Comparison of ENCODE assay signal across 23 mouse cellular contexts in genomic region chr8:95424682-95425081, GRCm38 (mm10). TPM values are rescaled to one million over a fixed set of nuclear protein-coding genes. Genes with fewer than 3 reads are reported as not detected.
DNase-seq lines count a peak whose midpoint lies in the region; ATAC-seq lines count a peak whose summit lies in the region.
"Had no signal": no experiment of that assay in that cellular context is flagged by ENCODE, and none has a peak within 500 bp of the region (broad histone marks: within the 10 kb centered on the region; RNA-seq: fewer than 3 reads in every experiment).

No protein-coding gene starts in this region.

- H3K9ac ChIP-seq in heart, embryonic 15.5 days = no peak overlapping the region
- no peak overlapping the region for H3K9ac ChIP-seq in liver, embryonic 16.5 days (ENCODE audit: low read depth, low read length)
- H3K9ac ChIP-seq: forebrain, postnatal 0 days had no signal

- H3K36me3 ChIP-seq in heart, embryonic 15.5 days = peaks cover 38% of the 10 kb centered on the region
- peaks cover 10% of the 10 kb centered on the region for H3K36me3 ChIP-seq in liver, embryonic 16.5 days (ENCODE audit: control insufficient read depth, insufficient read depth)
- H3K36me3 ChIP-seq in midbrain, embryonic 10.5 days = peaks cover 49% of the 10 kb centered on the region

- DNase-seq in heart, postnatal 25 days (ENCODE audit: low spot score) = no peak
- peak; percentile 20 for DNase-seq in lung, postnatal 25 days (ENCODE audit: low spot score)
- no peak for DNase-seq in lung, postnatal 14 days
- no peak for DNase-seq in thymus, postnatal 25 days
- DNase-seq in midbrain, embryonic 10.5 days (ENCODE audit: low spot score) = no peak
- no peak for DNase-seq in thymus, postnatal 4 days
- DNase-seq: adrenal gland, postnatal 36 days; B cell, adult 2 months; cerebellum, adult 11-12 months; cerebellum, postnatal 25 days; forebrain, postnatal 0 days; kidney, adult 2 months; kidney, postnatal 10 days; left cerebral cortex, postnatal 4 days; right cerebral cortex, postnatal 25 days had no signal

- intact Hi-C loops in heart, postnatal 25 days (cut with DNase I) = no loop called here

- H3K9me3 ChIP-seq in heart, embryonic 15.5 days (replicated peaks) = no peaks in the 10 kb centered on the region
- H3K9me3 ChIP-seq in liver, embryonic 16.5 days (replicated peaks; ENCODE audit: control insufficient read depth, low read length) = no peaks in the 10 kb centered on the region
- H3K9me3 ChIP-seq in midbrain, embryonic 10.5 days (replicated peaks) = no peaks in the 10 kb centered on the region
- H3K9me3 ChIP-seq: forebrain, embryonic 10.5 days; hindbrain, embryonic 10.5 days had no signal

- H3K4me1 ChIP-seq in heart, embryonic 15.5 days (replicated peaks) = peaks cover 54% of the 10 kb centered on the region
- peaks cover 23% of the 10 kb centered on the region for H3K4me1 ChIP-seq in liver, embryonic 16.5 days (ENCODE audit: control insufficient read depth, low read depth, low read length)
- peaks cover 31% of the 10 kb centered on the region for H3K4me1 ChIP-seq in midbrain, embryonic 10.5 days

- no peak overlapping the region for H3K4me3 ChIP-seq in heart, embryonic 15.5 days
- H3K4me3 ChIP-seq in liver, embryonic 16.5 days (ENCODE audit: low read depth, low read length) = no peak overlapping the region
- no peak overlapping the region for H3K4me3 ChIP-seq in midbrain, embryonic 10.5 days
- H3K4me3 ChIP-seq: forebrain, embryonic 10.5 days; hindbrain, embryonic 10.5 days; layer of hippocampus, adult 2 months; left cerebral cortex, adult 2 months had no signal

- no peak overlapping the region for H3K4me2 ChIP-seq in heart, embryonic 15.5 days
- H3K4me2 ChIP-seq in liver, embryonic 16.5 days (ENCODE audit: low read depth, low read length) = peak overlapping the region; percentile 24

- no peaks in the 10 kb centered on the region for H3K27me3 ChIP-seq in heart, embryonic 15.5 days
- no peaks in the 10 kb centered on the region for H3K27me3 ChIP-seq in liver, embryonic 16.5 days (ENCODE audit: control insufficient read depth, insufficient read depth, low read depth, low read length)
- no peaks in the 10 kb centered on the region for H3K27me3 ChIP-seq in midbrain, embryonic 10.5 days (ENCODE audit: low read depth, poor library complexity, severe bottlenecking)

- peak overlapping the region; percentile 69 for H3K27ac ChIP-seq in heart, embryonic 15.5 days
- peak overlapping the region; percentile 49 for H3K27ac ChIP-seq in liver, embryonic 16.5 days (ENCODE audit: low read length)
- no peak overlapping the region for H3K27ac ChIP-seq in midbrain, embryonic 10.5 days (replicated peaks)
- H3K27ac ChIP-seq: forebrain, embryonic 10.5 days; hindbrain, embryonic 10.5 days; hindbrain, postnatal 0 days; layer of hippocampus, adult 2 months; left cerebral cortex, adult 2 months had no signal

- ATAC-seq in heart, embryonic 15.5 days (replicated peaks; ENCODE audit: insufficient number of reproducible peaks, insufficient read depth, low FRiP score, low read depth) = no peak
- peak; percentile 88 for ATAC-seq in liver, embryonic 16.5 days (ENCODE audit: low read depth)
- ATAC-seq: forebrain, postnatal 0 days; hindbrain, postnatal 0 days; midbrain, embryonic 16.5 days had no signal

- WGBS in heart, embryonic 15.5 days = 78% methylated on average over 7 of the region's 7 CpGs
- WGBS in liver, embryonic 16.5 days (ENCODE audit: insufficient replicate concordance) = 72% methylated on average over 7 of the region's 7 CpGs
- WGBS in midbrain, embryonic 10.5 days = 95% methylated on average over 7 of the region's 7 CpGs

RNA-seq across cellular contexts. Expression of gene Cfap20, which starts 10.0 kb away (rescaled TPM):
- 146 and 147 TPM in 2 replicates for polyA plus RNA-seq in heart, embryonic 15.5 days (2015; fragmentation: Nextera tagmentation; extraction: Ambion mirVana)
- total RNA-seq in heart, postnatal 25 days (2021) = 10 to 100 TPM; 27.1 to 28.7 TPM
- 27.7 and 27.8 TPM in 2 replicates for polyA plus RNA-seq in liver, embryonic 16.5 days (2015; fragmentation: Nextera tagmentation; extraction: Ambion mirVana)
- polyA plus RNA-seq in midbrain, embryonic 10.5 days (2016; fragmentation: Nextera tagmentation; extraction: Ambion mirVana) = 145 and 150 TPM in 2 replicates
